Mouse (Mus musculus) bone marrow macrophage, adult 2 months (primary cell): ENCODE measurements around the gene Camk2g.

Experiments
- CTCF ChIP-seq: IDR thresholded peaks from 2 replicates; pipeline ENCODE4 v1.5.1; 2012; ENCODE audit warnings: low read depth, mild to moderate bottlenecking, low read length, moderate library complexity
- POLR2A ChIP-seq: IDR thresholded peaks from 2 replicates; pipeline ENCODE4 v1.6.1; 2012; ENCODE audit warnings: mild to moderate bottlenecking, low read depth, low read length, borderline replicate concordance

GRCm38 (mm10) chr14:20730853-20731602 lies 62.9 kb downstream of the Camk2g start:
- TF ChIP-seq CTCF (no peak), POLR2A (no peak)
